Mouse (Mus musculus) small intestine, adult 2 months (tissue): Measurements from ENCODE around the gene Wdr72. TPM values are rescaled to one million over a fixed set of nuclear protein-coding genes. Genes with fewer than 3 reads are reported as not detected.

Experiments used
- H3K27ac ChIP-seq: fragments of 200-500 bp; 2 replicates; pipeline ENCODE4 v1.5.1; 2012; ENCODE audit warnings: low read depth, low read length, control low read depth, inconsistent platforms; ENCODE audit not compliant: insufficient read depth
- H3K27me3 ChIP-seq: fragments of 200-500 bp; 2 replicates; pipeline ENCODE4 v1.6.1; 2012; ENCODE audit warnings: mild to moderate bottlenecking, moderate library complexity, low read length, inconsistent platforms; ENCODE audit not compliant: control insufficient read depth, insufficient read depth
- H3K36me3 ChIP-seq: fragments of 200-500 bp; 2 replicates; pipeline ENCODE4 v1.6.1; 2012; ENCODE audit warnings: mild to moderate bottlenecking, low read length, control low read depth, inconsistent platforms; ENCODE audit not compliant: control insufficient read depth, insufficient read depth
- H3K4me1 ChIP-seq: fragments of 200-500 bp; 2 replicates; pipeline ENCODE4 v1.6.1; 2012; ENCODE audit warnings: low read length, inconsistent platforms, mixed read lengths; ENCODE audit not compliant: control insufficient read depth, insufficient read depth, insufficient read length
- H3K4me3 ChIP-seq: fragments of 200-500 bp; 2 replicates; pipeline ENCODE4 v1.5.1; 2012; ENCODE audit warnings: low read depth, mild to moderate bottlenecking, control low read depth, inconsistent platforms, low read length, moderate library complexity
- CTCF ChIP-seq: fragments of 200-500 bp; IDR thresholded peaks from 2 replicates; pipeline ENCODE4 v1.5.1; 2012; ENCODE audit warnings: low read depth, mild to moderate bottlenecking, control low read depth, inconsistent platforms, low read length, moderate library complexity, mixed read lengths; ENCODE audit not compliant: insufficient replicate concordance, insufficient read length; ENCODE audit errors: extremely low read depth
- POLR2A ChIP-seq: fragments of 200-500 bp; IDR thresholded peaks from 2 replicates; pipeline ENCODE4 v1.6.1; 2012; ENCODE audit warnings: low read depth, mild to moderate bottlenecking, control low read depth, inconsistent platforms, low read length, moderate library complexity
- WGBS: fragments of 180-500 bp; shearing (Covaris S2); methylation state at CpG from one replicate; pipeline ENCODE4 v1.1.7; 2018; 5-methylcytosine and 5-hydroxymethylcytosine counted together
- polyA plus RNA-seq: library from polyadenylated mRNA; depleted of rRNA; stranded (reverse); fragments of >200 nt; gene quantifications from 2 replicates; pipeline ENCODE4 v1.2.3, GENCODE M21; 2012

Wdr72 gene
- polyA plus RNA-seq, 1 experiment = not detected

DNA sequence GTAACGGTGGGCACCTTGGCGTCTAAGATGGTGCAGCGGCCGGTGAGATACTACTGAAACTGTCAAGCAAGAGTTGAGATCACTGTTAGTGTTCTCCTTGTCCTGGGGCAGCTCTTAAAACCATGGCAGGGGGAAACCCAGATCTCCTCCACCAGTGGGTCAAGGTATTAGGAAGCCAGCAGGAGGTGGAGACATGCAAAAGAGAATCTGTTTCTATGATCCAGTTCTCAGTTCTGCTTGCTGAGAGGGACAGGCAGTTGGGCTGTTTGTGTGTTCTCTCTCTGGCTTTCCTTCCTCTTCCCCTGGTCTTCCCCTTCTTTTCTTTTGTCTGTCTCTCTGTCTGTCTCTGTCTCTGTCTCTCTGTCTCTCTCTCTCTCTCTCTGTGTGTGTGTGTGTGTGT lies 35.0 kb downstream of the Wdr72 start:
- Histone ChIP-seq H3K4me1 (no peaks in the 10 kb centered on the region), H3K27ac (no peak overlapping the region), H3K27me3 (no peaks in the 10 kb centered on the region), H3K4me3 (no peak overlapping the region), H3K36me3 (no peaks in the 10 kb centered on the region)
- no peak for TF ChIP-seq POLR2A
- no peak for TF ChIP-seq CTCF
- WGBS = 87% methylated on average over 4 of the region's 4 CpGs

DNA sequence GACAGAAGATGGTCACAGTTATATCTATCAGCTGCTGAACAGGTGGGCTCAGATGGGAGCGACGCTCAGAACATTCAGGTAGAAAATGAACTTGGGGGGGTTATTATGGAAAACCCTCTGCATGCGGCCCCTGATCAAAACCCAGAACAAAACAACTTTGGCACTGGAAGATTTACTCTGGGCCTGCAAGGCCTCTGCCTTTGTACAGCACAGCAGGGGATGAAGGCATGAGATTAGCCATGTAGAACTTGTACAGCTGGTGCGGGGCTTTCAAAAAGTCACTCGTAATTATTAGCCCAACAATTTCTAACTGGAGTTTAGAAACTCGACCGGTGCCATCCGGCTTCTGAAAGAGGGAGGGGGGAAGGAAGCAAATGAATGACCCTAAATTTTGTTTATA lies 38.1 kb downstream of the Wdr72 start:
- Histone ChIP-seq H3K36me3 (no peaks in the 10 kb centered on the region), H3K27me3 (no peaks in the 10 kb centered on the region), H3K4me3 (no peak overlapping the region), H3K4me1 (no peaks in the 10 kb centered on the region), H3K27ac (no peak overlapping the region)
- 86% methylated on average over 8 of the region's 8 CpGs for WGBS
- TF ChIP-seq CTCF (no peak), POLR2A (no peak)

GRCm38 (mm10) chr9:74160361-74160933 lies 50.3 kb downstream of the Wdr72 start:
- TF ChIP-seq CTCF (no peak), POLR2A (no peak)

DNA sequence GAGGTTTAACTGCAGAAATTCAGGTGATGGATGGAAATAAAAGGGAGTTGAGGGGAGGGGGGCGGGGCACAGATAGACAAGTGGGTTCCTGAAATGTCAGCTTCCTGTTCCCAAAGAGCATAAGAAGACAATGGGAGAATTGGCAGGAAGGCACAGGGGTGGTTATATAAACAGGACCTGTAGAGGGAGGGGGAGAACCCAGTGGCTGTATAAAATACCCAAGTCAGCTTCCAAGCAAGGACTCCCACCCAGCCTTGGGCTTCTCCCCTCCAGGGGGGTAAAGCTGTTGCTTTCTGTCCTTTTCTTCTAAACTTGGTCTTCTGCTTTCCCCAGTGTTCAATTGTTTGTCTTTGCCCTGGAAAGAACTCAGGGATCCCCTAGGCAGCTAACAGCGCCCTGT lies 55.5 kb downstream of the Wdr72 start:
- TF ChIP-seq CTCF (no peak), POLR2A (no peak)
- no peaks in the 10 kb centered on the region for H3K4me1 ChIP-seq
- H3K27ac ChIP-seq = no peak overlapping the region
- WGBS = 94% methylated on average over 2 of the region's 2 CpGs
- no peak overlapping the region for H3K4me3 ChIP-seq
- no peaks in the 10 kb centered on the region for H3K27me3 ChIP-seq
- no peaks in the 10 kb centered on the region for H3K36me3 ChIP-seq

More at GRCm38 (mm10) chr9:74160361-74160933, 50.3 kb downstream of the Wdr72 start:
- no peaks in the 10 kb centered on the region for H3K4me1 ChIP-seq
- H3K36me3 ChIP-seq = no peaks in the 10 kb centered on the region
- H3K27me3 ChIP-seq = no peaks in the 10 kb centered on the region
- no peak overlapping the region for H3K4me3 ChIP-seq
- WGBS = 80% methylated on average over 11 of the region's 11 CpGs
- no peak overlapping the region for H3K27ac ChIP-seq

DNA sequence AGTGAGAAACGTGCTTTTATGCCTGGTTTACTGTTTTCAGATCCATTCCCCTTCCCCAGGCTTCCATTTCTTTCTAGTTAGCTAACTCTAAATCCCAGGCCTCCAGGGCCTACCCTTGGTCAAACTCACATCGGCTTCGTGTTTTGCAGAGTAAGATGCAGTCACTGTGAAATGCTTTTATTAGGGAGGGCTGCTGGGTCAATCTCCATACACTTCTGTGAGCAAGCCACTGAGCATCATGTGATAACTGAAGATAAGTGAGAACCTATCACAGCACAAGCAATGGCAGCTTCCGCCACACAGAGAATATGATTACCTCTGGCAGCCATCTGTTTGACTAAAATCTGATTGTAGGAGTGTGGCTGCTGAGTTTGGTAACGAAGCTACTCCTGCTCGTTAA lies 59.7 kb downstream of the Wdr72 start:
- Histone ChIP-seq H3K27ac (no peak overlapping the region), H3K4me3 (no peak overlapping the region), H3K27me3 (no peaks in the 10 kb centered on the region), H3K36me3 (no peaks in the 10 kb centered on the region), H3K4me1 (no peaks in the 10 kb centered on the region)
- WGBS = 78% methylated on average over 6 of the region's 6 CpGs
- no peak for TF ChIP-seq CTCF
- no peak for TF ChIP-seq POLR2A

DNA sequence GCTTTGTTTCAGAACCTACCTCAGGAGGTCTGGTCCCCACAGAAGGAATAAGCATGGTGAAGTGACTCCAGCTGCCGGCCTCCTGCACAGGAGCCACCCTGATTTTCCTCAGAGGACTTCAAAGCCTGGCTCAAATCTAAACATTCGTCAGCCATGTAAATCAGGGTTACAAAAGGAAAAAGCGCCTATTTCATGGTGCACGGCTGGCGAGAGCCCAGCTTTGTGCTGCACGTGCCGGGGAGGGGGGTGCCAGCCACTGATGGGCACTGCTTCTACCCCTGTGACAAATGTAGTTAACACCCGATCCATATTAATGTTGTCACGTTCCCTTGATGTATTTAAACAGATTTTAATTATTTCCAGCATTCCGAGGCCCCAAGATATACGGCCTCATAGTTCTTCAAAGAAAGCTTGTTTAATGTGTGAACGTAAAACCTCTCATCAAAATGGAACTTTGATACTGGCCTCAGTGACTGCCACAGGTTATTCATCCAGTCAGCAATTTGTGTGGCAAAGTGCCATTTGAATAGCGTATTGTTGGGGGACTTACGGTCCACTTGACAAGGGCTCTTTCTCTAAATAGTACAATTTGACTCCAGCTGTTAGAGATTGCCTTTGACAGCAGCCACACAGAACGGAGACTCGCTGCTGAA lies 76.7 kb downstream of the Wdr72 start:
- H3K27me3 ChIP-seq = no peaks in the 10 kb centered on the region
- H3K4me1 ChIP-seq = no peaks in the 10 kb centered on the region
- no peaks in the 10 kb centered on the region for H3K36me3 ChIP-seq
- TF ChIP-seq POLR2A (no peak), CTCF (no peak)
- H3K27ac ChIP-seq = no peak overlapping the region
- no peak overlapping the region for H3K4me3 ChIP-seq
- 44% methylated on average over 16 of the region's 16 CpGs for WGBS

GRCm38 (mm10) chr9:74187401-74188029 lies 77.4 kb downstream of the Wdr72 start:
- no peaks in the 10 kb centered on the region for H3K36me3 ChIP-seq
- H3K27me3 ChIP-seq = no peaks in the 10 kb centered on the region
- H3K27ac ChIP-seq = no peak overlapping the region
- H3K4me3 ChIP-seq = no peak overlapping the region
- 50% methylated on average over 8 of the region's 8 CpGs for WGBS
- no peaks in the 10 kb centered on the region for H3K4me1 ChIP-seq
- TF ChIP-seq CTCF (no peak), POLR2A (no peak)
